Comparison of ENCODE assay signal across 19 mouse cellular contexts in genomic region chr9:64523264-64524045, GRCm38 (mm10).
DNase-seq lines count a peak whose midpoint lies in the region; ATAC-seq and TF ChIP-seq lines count a peak whose summit lies in the region.
"Had no signal": no experiment of that assay in that cellular context is flagged by ENCODE, and none has a peak within 500 bp of the region (broad histone marks: within the 10 kb centered on the region; RNA-seq: fewer than 3 reads in every experiment).

No protein-coding gene starts in this region.

- H3K4me3 ChIP-seq in forebrain, embryonic 14.5 days (ENCODE audit: low read depth, low read length) = no peak overlapping the region
- H3K4me3 ChIP-seq in forebrain, embryonic 16.5 days (replicated peaks; ENCODE audit: low read length) = no peak overlapping the region
- no peak overlapping the region for H3K4me3 ChIP-seq in stomach, postnatal 0 days (ENCODE audit: low read depth, low read length)
- no peak overlapping the region for H3K4me3 ChIP-seq in heart, adult 2 months
- H3K4me3 ChIP-seq: heart, embryonic 10.5 days; intestine, embryonic 15.5 days; limb, embryonic 15.5 days had no signal

- peak; percentile 48 for DNase-seq in forebrain, embryonic 14.5 days (ENCODE audit: low spot score)
- DNase-seq in kidney, postnatal 10 days = peak; percentile 34
- no peak for DNase-seq in kidney, postnatal 14 days
- peak; percentile 30 to 51 for DNase-seq in right cerebral cortex, postnatal 10 days (ENCODE audit: low spot score in 2 of 2)
- no peak for DNase-seq in right cerebral cortex, postnatal 36 days (ENCODE audit: low spot score in 2 of 2)
- DNase-seq in stomach, postnatal 0 days (ENCODE audit: low spot score) = no peak
- DNase-seq in heart, adult 2 months = no peak
- DNase-seq: B cell, adult 2 months; cerebellum, adult 11-12 months; gastrocnemius, postnatal 25 days; heart, postnatal 14 days; layer of hippocampus, adult 9-11 months; liver, postnatal 0 days; lung, postnatal 4 days; right cerebral cortex, postnatal 14 days had no signal

- no peak overlapping the region for H3K9ac ChIP-seq in forebrain, embryonic 14.5 days (ENCODE audit: low read length)
- no peak overlapping the region for H3K9ac ChIP-seq in forebrain, embryonic 16.5 days (replicated peaks; ENCODE audit: low read depth, low read length)
- no peak overlapping the region for H3K9ac ChIP-seq in stomach, postnatal 0 days (ENCODE audit: low read length)
- no peak overlapping the region for H3K9ac ChIP-seq in heart, adult 2 months (ENCODE audit: low read depth, low read length)
- H3K9ac ChIP-seq: intestine, embryonic 15.5 days; limb, embryonic 15.5 days; liver, postnatal 0 days had no signal

- intact Hi-C loops in heart, adult 2 months (cut with DNase I) = no loop called here

- peaks cover 4% of the 10 kb centered on the region; the same call in 1 of the 2 replicates for H3K4me1 ChIP-seq in forebrain, embryonic 14.5 days (ENCODE audit: control insufficient read depth, insufficient read depth, low read length)
- peaks cover 5% of the 10 kb centered on the region for H3K4me1 ChIP-seq in forebrain, embryonic 16.5 days (replicated peaks; ENCODE audit: control insufficient read depth, insufficient read depth, low read length)
- no peaks in the 10 kb centered on the region for H3K4me1 ChIP-seq in stomach, postnatal 0 days (replicated peaks; ENCODE audit: control insufficient read depth, insufficient read depth)
- H3K4me1 ChIP-seq in heart, adult 2 months (ENCODE audit: control insufficient read depth, insufficient read depth, low read length) = no peaks in the 10 kb centered on the region
- H3K4me1 ChIP-seq: heart, embryonic 10.5 days had no signal

- no peak for TF ChIP-seq POLR2A in heart, adult 2 months (IDR thresholded peaks at IDR 0.05; ENCODE audit: insufficient read depth, low read depth, low read length)

- no peaks in the 10 kb centered on the region for H3K27me3 ChIP-seq in forebrain, embryonic 14.5 days (replicated peaks; ENCODE audit: control insufficient read depth, insufficient read depth, low read length)
- H3K27me3 ChIP-seq in forebrain, embryonic 16.5 days (replicated peaks; ENCODE audit: control insufficient read depth, insufficient read depth, low read length) = no peaks in the 10 kb centered on the region
- no peaks in the 10 kb centered on the region for H3K27me3 ChIP-seq in stomach, postnatal 0 days (ENCODE audit: control insufficient read depth, insufficient read depth, low read length)
- H3K27me3 ChIP-seq in heart, adult 2 months (ENCODE audit: control insufficient read depth, insufficient read depth, low read length) = no peaks in the 10 kb centered on the region
- H3K27me3 ChIP-seq: intestine, embryonic 15.5 days; limb, embryonic 15.5 days had no signal

- H3K79me2 ChIP-seq in heart, adult 2 months (replicated peaks; ENCODE audit: control insufficient read depth, insufficient read depth, low read length) = no peaks in the 10 kb centered on the region

- H3K4me2 ChIP-seq in forebrain, embryonic 14.5 days (ENCODE audit: low read length) = no peak overlapping the region
- no peak overlapping the region for H3K4me2 ChIP-seq in forebrain, embryonic 16.5 days (ENCODE audit: low read length)
- H3K4me2 ChIP-seq in stomach, postnatal 0 days (replicated peaks; ENCODE audit: low read depth) = no peak overlapping the region
- H3K4me2 ChIP-seq: intestine, embryonic 15.5 days; limb, embryonic 15.5 days had no signal

- WGBS in forebrain, embryonic 14.5 days = 64% methylated on average over 21 of the region's 21 CpGs
- WGBS in forebrain, embryonic 16.5 days = 60% methylated on average over 21 of the region's 21 CpGs
- WGBS in stomach, postnatal 0 days = 55% methylated on average over 21 of the region's 21 CpGs
- 59% methylated on average over 21 of the region's 21 CpGs for WGBS in heart, adult 2 months

- TF ChIP-seq EP300 in stomach, postnatal 0 days (optimal IDR thresholded peaks at IDR 0.05) = no peak
- no peak for TF ChIP-seq EP300 in heart, adult 2 months (IDR thresholded peaks at IDR 0.05; ENCODE audit: insufficient read depth, low read depth, low read length)

- 0 out of 2 replicates have a peak, but pooled peaks have one; percentile 15 for ATAC-seq in forebrain, embryonic 14.5 days
- no peak for ATAC-seq in forebrain, embryonic 16.5 days
- no peak for ATAC-seq in stomach, postnatal 0 days (ENCODE audit: low FRiP score, low TSS enrichment)
- ATAC-seq: intestine, embryonic 15.5 days; liver, postnatal 0 days had no signal

- TF ChIP-seq CTCF in stomach, postnatal 0 days (IDR thresholded peaks at IDR 0.05; ENCODE audit: low read depth) = no peak
- no peak for TF ChIP-seq CTCF in heart, adult 2 months (IDR thresholded peaks at IDR 0.05)

- H3K36me3 ChIP-seq in forebrain, embryonic 14.5 days (ENCODE audit: control insufficient read depth, insufficient read depth, low read length) = no peaks in the 10 kb centered on the region
- no peaks in the 10 kb centered on the region for H3K36me3 ChIP-seq in forebrain, embryonic 16.5 days (ENCODE audit: control insufficient read depth, insufficient read depth)
- H3K36me3 ChIP-seq in stomach, postnatal 0 days (ENCODE audit: control insufficient read depth, insufficient read depth, low read length) = no peaks in the 10 kb centered on the region
- H3K36me3 ChIP-seq in heart, adult 2 months (ENCODE audit: control insufficient read depth, insufficient read depth, low read length) = no peaks in the 10 kb centered on the region
- H3K36me3 ChIP-seq: heart, embryonic 10.5 days; intestine, embryonic 15.5 days; limb, embryonic 15.5 days had no signal

- H3K27ac ChIP-seq in forebrain, embryonic 14.5 days (ENCODE audit: low read depth, low read length) = no peak overlapping the region
- no peak overlapping the region for H3K27ac ChIP-seq in forebrain, embryonic 16.5 days (ENCODE audit: low read length)
- no peak overlapping the region for H3K27ac ChIP-seq in stomach, postnatal 0 days (replicated peaks)
- no peak overlapping the region for H3K27ac ChIP-seq in heart, adult 2 months
- H3K27ac ChIP-seq: heart, embryonic 10.5 days; intestine, embryonic 15.5 days; limb, embryonic 15.5 days had no signal

- no peaks in the 10 kb centered on the region for H3K9me3 ChIP-seq in forebrain, embryonic 14.5 days (replicated peaks; ENCODE audit: control insufficient read depth, low read length)
- H3K9me3 ChIP-seq in forebrain, embryonic 16.5 days (ENCODE audit: control insufficient read depth, low read length) = no peaks in the 10 kb centered on the region
- no peaks in the 10 kb centered on the region for H3K9me3 ChIP-seq in stomach, postnatal 0 days (ENCODE audit: control insufficient read depth, low read length)
- H3K9me3 ChIP-seq: heart, embryonic 10.5 days; intestine, embryonic 15.5 days; limb, embryonic 15.5 days had no signal

Comparison
In these comparisons a context has a peak if more than half of its experiments do, and no peak if none do; other contexts are left out.
1. DNase-seq: peak in forebrain, embryonic 14.5 days (single experiment), kidney, postnatal 10 days (single experiment) and right cerebral cortex, postnatal 10 days (2 of 2); none in kidney, postnatal 14 days (single experiment), right cerebral cortex, postnatal 36 days (0 of 2), stomach, postnatal 0 days (single experiment) and heart, adult 2 months (0 of 2).